Mouse (Mus musculus) heart, embryonic 11.5 days (tissue): ENCODE data around the gene Cfap61. TPM values are rescaled to one million over a fixed set of nuclear protein-coding genes. Genes with fewer than 3 reads are reported as not detected.

Experiments used
- ATAC-seq: fragments of 200-750 bp; cut with Nextera tagmentation; replicated peaks from 2 replicates; pipeline ENCODE4 v1.8.0; 2017; ENCODE audit warnings: moderate library complexity; ENCODE audit not compliant: insufficient number of reproducible peaks, low FRiP score, low TSS enrichment
- H3K27ac ChIP-seq: fragments of 300-500 bp; sonication (generic); 2 replicates; pipeline ENCODE4 v1.5.1; 2014; ENCODE audit warnings: mild to moderate bottlenecking, low read depth, low read length
- H3K27me3 ChIP-seq: fragments of 300-500 bp; sonication (generic); 2 replicates; pipeline ENCODE4 v1.6.1; 2014; ENCODE audit warnings: mild to moderate bottlenecking, low read length, mixed read lengths; ENCODE audit not compliant: control insufficient read depth, insufficient read depth
- H3K36me3 ChIP-seq: fragments of 300-500 bp; sonication (generic); 2 replicates; pipeline ENCODE4 v1.6.1; 2014; ENCODE audit warnings: mild to moderate bottlenecking, low read length, moderate library complexity, mixed read lengths; ENCODE audit not compliant: control insufficient read depth, insufficient read depth
- H3K4me1 ChIP-seq: fragments of 300-500 bp; sonication (generic); 2 replicates; pipeline ENCODE4 v1.6.1; 2014; ENCODE audit warnings: low read length; ENCODE audit not compliant: control insufficient read depth, insufficient read depth
- H3K4me2 ChIP-seq: fragments of 300-500 bp; sonication (generic); 2 replicates; pipeline ENCODE4 v1.6.1; 2014; ENCODE audit warnings: mild to moderate bottlenecking, moderate library complexity
- H3K4me3 ChIP-seq: fragments of 300-500 bp; sonication (generic); 2 replicates; pipeline ENCODE4 v1.5.1; 2014; ENCODE audit warnings: low read depth, low read length
- H3K9ac ChIP-seq: fragments of 300-500 bp; sonication (generic); 2 replicates; pipeline ENCODE4 v1.6.1; 2014; ENCODE audit warnings: mild to moderate bottlenecking, low read depth, low read length, moderate library complexity
- H3K9me3 ChIP-seq: fragments of 300-500 bp; sonication (generic); replicated peaks from 2 replicates; pipeline ENCODE4 v1.6.1; 2016; ENCODE audit warnings: low read length; ENCODE audit not compliant: control insufficient read depth
- WGBS: fragments of 180-500 bp; shearing (Covaris S2); extraction: QIAGEN DNeasy Blood & Tissue Kit; methylation state at CpG from one replicate; pipeline ENCODE4 v1.1.7; 2014; ENCODE audit not compliant: insufficient replicate concordance; 5-methylcytosine and 5-hydroxymethylcytosine counted together
- polyA plus RNA-seq: library from polyadenylated mRNA; unstranded; fragments of >200 nt; fragmentation: Nextera tagmentation; extraction: Ambion mirVana; gene quantifications from 2 replicates; pipeline ENCODE4 v1.2.1, GENCODE M21; 2014

Gene Cfap61
- polyA plus RNA-seq, 1 experiment from 2014 or later: 0.10 TPM

GRCm38 (mm10) chr2:146149206-146149974 is 214.8 kb downstream of the Cfap61 start:
- no peak overlapping the region for H3K4me3 ChIP-seq
- H3K4me1 ChIP-seq: no peaks in the 10 kb centered on the region
- no peak for ATAC-seq
- H3K27ac ChIP-seq: no peak overlapping the region
- no peaks in the 10 kb centered on the region for H3K27me3 ChIP-seq
- H3K36me3 ChIP-seq: no peaks in the 10 kb centered on the region
- no peak overlapping the region for H3K4me2 ChIP-seq
- no peaks in the 10 kb centered on the region for H3K9me3 ChIP-seq
- H3K9ac ChIP-seq: no peak overlapping the region
- 83% methylated on average over 15 of the region's 15 CpGs for WGBS

GRCm38 (mm10) chr2:146168017-146168803 is 233.6 kb downstream of the Cfap61 start:
- H3K9ac ChIP-seq: no peak overlapping the region
- no peak for ATAC-seq
- no peaks in the 10 kb centered on the region for H3K9me3 ChIP-seq
- no peak overlapping the region for H3K4me2 ChIP-seq
- H3K4me3 ChIP-seq: no peak overlapping the region
- WGBS: 51% methylated on average over 14 of the region's 14 CpGs
- H3K4me1 ChIP-seq: no peaks in the 10 kb centered on the region
- no peaks in the 10 kb centered on the region for H3K36me3 ChIP-seq
- H3K27me3 ChIP-seq: no peaks in the 10 kb centered on the region
- no peak overlapping the region for H3K27ac ChIP-seq

GRCm38 (mm10) chr2:146169492-146169891 is 234.9 kb downstream of the Cfap61 start:
- H3K4me2 ChIP-seq: no peak overlapping the region
- H3K4me1 ChIP-seq: no peaks in the 10 kb centered on the region
- no peak overlapping the region for H3K9ac ChIP-seq
- H3K27me3 ChIP-seq: no peaks in the 10 kb centered on the region
- no peak for ATAC-seq
- H3K36me3 ChIP-seq: no peaks in the 10 kb centered on the region
- H3K27ac ChIP-seq: no peak overlapping the region
- H3K9me3 ChIP-seq: no peaks in the 10 kb centered on the region
- 78% methylated on average over 7 of the region's 7 CpGs for WGBS
- no peak overlapping the region for H3K4me3 ChIP-seq

- Histone ChIP-seq H3K27me3 (no peaks in the 10 kb centered on the region), H3K4me3 (no peak overlapping the region), H3K9ac (no peak overlapping the region), H3K36me3 (no peaks in the 10 kb centered on the region), H3K27ac (no peak overlapping the region), H3K4me2 (no peak overlapping the region), H3K4me1 (no peaks in the 10 kb centered on the region), H3K9me3 (no peaks in the 10 kb centered on the region)
- WGBS: 52% methylated on average over 4 of the region's 4 CpGs
- no peak for ATAC-seq
These were observed 237.5 kb downstream of the Cfap61 start for GRCm38 (mm10) chr2:146172106-146172505.

GRCm38 (mm10) chr2:146174173-146174572 is 239.6 kb downstream of the Cfap61 start:
- no peak overlapping the region for H3K4me3 ChIP-seq
- ATAC-seq: no peak
- no peaks in the 10 kb centered on the region for H3K27me3 ChIP-seq
- no peak overlapping the region for H3K27ac ChIP-seq
- no peaks in the 10 kb centered on the region for H3K36me3 ChIP-seq
- H3K9me3 ChIP-seq: no peaks in the 10 kb centered on the region
- no peaks in the 10 kb centered on the region for H3K4me1 ChIP-seq
- no peak overlapping the region for H3K4me2 ChIP-seq
- WGBS: 79% methylated on average over 7 of the region's 7 CpGs
- H3K9ac ChIP-seq: no peak overlapping the region

- H3K36me3 ChIP-seq: no peaks in the 10 kb centered on the region
- no peaks in the 10 kb centered on the region for H3K4me1 ChIP-seq
- H3K4me2 ChIP-seq: no peak overlapping the region
- no peak overlapping the region for H3K27ac ChIP-seq
- H3K9me3 ChIP-seq: no peaks in the 10 kb centered on the region
- ATAC-seq: no peak
- no peak overlapping the region for H3K9ac ChIP-seq
- no peaks in the 10 kb centered on the region for H3K27me3 ChIP-seq
- WGBS: 77% methylated on average over 1 of the region's 1 CpGs
- H3K4me3 ChIP-seq: no peak overlapping the region
These were observed 244.1 kb downstream of the Cfap61 start for GRCm38 (mm10) chr2:146178718-146179117.

GRCm38 (mm10) chr2:146183830-146184793 is 249.5 kb downstream of the Cfap61 start:
- no peak overlapping the region for H3K27ac ChIP-seq
- no peak for ATAC-seq
- no peaks in the 10 kb centered on the region for H3K9me3 ChIP-seq
- WGBS: 58% methylated on average over 24 of the region's 24 CpGs
- H3K4me3 ChIP-seq: no peak overlapping the region
- peaks cover 9% of the 10 kb centered on the region for H3K27me3 ChIP-seq
- no peak overlapping the region for H3K9ac ChIP-seq
- H3K4me2 ChIP-seq: no peak overlapping the region
- H3K36me3 ChIP-seq: no peaks in the 10 kb centered on the region
- H3K4me1 ChIP-seq: no peaks in the 10 kb centered on the region

- no peak overlapping the region for H3K4me3 ChIP-seq
- no peak overlapping the region for H3K27ac ChIP-seq
- no peaks in the 10 kb centered on the region for H3K27me3 ChIP-seq
- no peaks in the 10 kb centered on the region for H3K4me1 ChIP-seq
- ATAC-seq: no peak
- 91% methylated on average over 11 of the region's 11 CpGs for WGBS
- no peak overlapping the region for H3K9ac ChIP-seq
- H3K4me2 ChIP-seq: no peak overlapping the region
- H3K36me3 ChIP-seq: no peaks in the 10 kb centered on the region
- no peaks in the 10 kb centered on the region for H3K9me3 ChIP-seq
These were observed 261.5 kb downstream of the Cfap61 start for GRCm38 (mm10) chr2:146196126-146196525.
